Mouse (Mus musculus) intestine, embryonic 16.5 days (tissue): Measurements from ENCODE around the gene Dusp19. TPM values are rescaled to one million over a fixed set of nuclear protein-coding genes. Genes with fewer than 3 reads are reported as not detected.

Source experiments
- ATAC-seq: fragments of 200-750 bp; cut with Nextera tagmentation; 2 replicates; pipeline ENCODE4 v1.8.0; 2017; ENCODE audit warnings: moderate TSS enrichment, moderate library complexity
- H3K27ac ChIP-seq: fragments of 300-500 bp; sonication (generic); 2 replicates; pipeline ENCODE4 v1.5.1; 2014; ENCODE audit warnings: mild to moderate bottlenecking, low read length
- H3K27me3 ChIP-seq: fragments of 300-500 bp; sonication (generic); replicated peaks from 2 replicates; pipeline ENCODE4 v1.6.1; 2014; ENCODE audit warnings: low read length, control low read depth, mixed read lengths; ENCODE audit not compliant: control insufficient read depth, insufficient read depth
- H3K36me3 ChIP-seq: fragments of 300-500 bp; sonication (generic); 2 replicates; pipeline ENCODE4 v1.6.1; 2014; ENCODE audit warnings: low read length, control low read depth; ENCODE audit not compliant: control insufficient read depth, insufficient read depth
- H3K4me1 ChIP-seq: fragments of 300-500 bp; sonication (generic); 2 replicates; pipeline ENCODE4 v1.6.1; 2014; ENCODE audit warnings: low read length, control low read depth, mixed read lengths; ENCODE audit not compliant: control insufficient read depth, insufficient read depth
- H3K4me2 ChIP-seq: fragments of 300-500 bp; sonication (generic); 2 replicates; pipeline ENCODE4 v1.6.1; 2014; ENCODE audit warnings: low read depth, low read length, control low read depth
- H3K4me3 ChIP-seq: fragments of 300-500 bp; sonication (generic); 2 replicates; pipeline ENCODE4 v1.5.1; 2014; ENCODE audit warnings: mild to moderate bottlenecking, low read length
- H3K9ac ChIP-seq: fragments of 300-500 bp; sonication (generic); 2 replicates; pipeline ENCODE4 v1.6.1; 2014; ENCODE audit warnings: low read depth, low read length
- H3K9me3 ChIP-seq: fragments of 300-500 bp; sonication (generic); 2 replicates; pipeline ENCODE4 v1.6.1; 2016; ENCODE audit warnings: low read length, control low read depth; ENCODE audit not compliant: control insufficient read depth
- WGBS: fragments of 180-500 bp; shearing (Covaris S2); extraction: QIAGEN DNeasy Blood & Tissue Kit; methylation state at CpG from one replicate; pipeline ENCODE4 v1.1.7; 2014; 5-methylcytosine and 5-hydroxymethylcytosine counted together
- polyA plus RNA-seq: library from polyadenylated mRNA; unstranded; fragments of >200 nt; fragmentation: Nextera tagmentation; extraction: Ambion mirVana; gene quantifications from 2 replicates; pipeline ENCODE4 v1.2.1, GENCODE M21; 2015

Dusp19 gene
- polyA plus RNA-seq, 1 experiment from 2014 or later = 17.9 TPM

DNA sequence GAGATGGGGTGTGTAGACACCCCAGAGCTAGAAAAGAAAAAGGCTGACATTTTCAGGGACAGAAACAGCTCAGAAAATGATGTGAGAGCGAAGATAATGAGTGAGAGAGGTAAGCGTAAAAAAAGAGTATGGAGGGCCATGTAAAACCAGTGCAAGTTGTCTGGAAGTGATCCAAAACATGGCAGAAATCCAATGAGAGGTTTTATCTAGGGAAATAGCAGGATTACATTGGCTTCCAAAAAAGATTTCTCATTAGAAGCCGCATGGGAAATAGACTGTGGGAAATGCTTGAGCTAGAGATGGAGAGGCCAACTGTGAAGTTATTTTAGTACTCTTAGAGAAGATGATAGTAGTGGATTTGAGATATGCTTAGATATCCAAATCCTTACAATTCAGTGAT, 5.1 kb downstream of the Dusp19 start:
- Histone ChIP-seq H3K4me3 (no peak overlapping the region), H3K36me3 (peaks cover 4% of the 10 kb centered on the region), H3K9me3 (peaks cover 3% of the 10 kb centered on the region; the same call in 1 of the 2 replicates), H3K27me3 (no peaks in the 10 kb centered on the region), H3K4me1 (peaks cover 3% of the 10 kb centered on the region; the same call in 1 of the 2 replicates), H3K9ac (no peak overlapping the region), H3K4me2 (no peak overlapping the region), H3K27ac (no peak overlapping the region)
- no peak for ATAC-seq
- WGBS = 91% methylated on average over 3 of the region's 3 CpGs

DNA sequence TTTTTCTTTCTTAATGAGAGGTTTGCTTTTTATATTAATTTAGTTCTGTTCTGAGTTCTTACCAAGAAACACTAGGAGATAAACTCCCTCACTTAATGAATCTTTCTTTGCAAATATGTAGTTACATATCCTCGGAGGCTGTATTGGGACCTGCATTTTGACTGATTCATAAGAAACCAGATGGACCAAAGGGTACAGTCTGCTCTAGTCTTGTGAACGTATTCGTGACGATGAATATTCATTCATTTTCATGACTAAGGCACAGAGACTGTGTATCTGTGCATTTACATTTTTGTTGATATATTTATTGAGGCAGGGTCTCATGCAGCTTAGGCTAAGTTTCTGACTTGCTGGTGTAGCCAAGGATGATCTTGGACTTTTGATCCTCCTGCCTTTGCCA, 7.7 kb downstream of the Dusp19 start:
- H3K27ac ChIP-seq = no peak overlapping the region
- H3K9ac ChIP-seq = no peak overlapping the region
- H3K27me3 ChIP-seq = no peaks in the 10 kb centered on the region
- peaks cover 4% of the 10 kb centered on the region for H3K36me3 ChIP-seq
- 95% methylated on average over 4 of the region's 4 CpGs for WGBS
- no peaks in the 10 kb centered on the region for H3K4me1 ChIP-seq
- ATAC-seq = no peak
- no peak overlapping the region for H3K4me2 ChIP-seq
- H3K9me3 ChIP-seq = peaks cover 3% of the 10 kb centered on the region; the same call in 1 of the 2 replicates
- no peak overlapping the region for H3K4me3 ChIP-seq

DNA sequence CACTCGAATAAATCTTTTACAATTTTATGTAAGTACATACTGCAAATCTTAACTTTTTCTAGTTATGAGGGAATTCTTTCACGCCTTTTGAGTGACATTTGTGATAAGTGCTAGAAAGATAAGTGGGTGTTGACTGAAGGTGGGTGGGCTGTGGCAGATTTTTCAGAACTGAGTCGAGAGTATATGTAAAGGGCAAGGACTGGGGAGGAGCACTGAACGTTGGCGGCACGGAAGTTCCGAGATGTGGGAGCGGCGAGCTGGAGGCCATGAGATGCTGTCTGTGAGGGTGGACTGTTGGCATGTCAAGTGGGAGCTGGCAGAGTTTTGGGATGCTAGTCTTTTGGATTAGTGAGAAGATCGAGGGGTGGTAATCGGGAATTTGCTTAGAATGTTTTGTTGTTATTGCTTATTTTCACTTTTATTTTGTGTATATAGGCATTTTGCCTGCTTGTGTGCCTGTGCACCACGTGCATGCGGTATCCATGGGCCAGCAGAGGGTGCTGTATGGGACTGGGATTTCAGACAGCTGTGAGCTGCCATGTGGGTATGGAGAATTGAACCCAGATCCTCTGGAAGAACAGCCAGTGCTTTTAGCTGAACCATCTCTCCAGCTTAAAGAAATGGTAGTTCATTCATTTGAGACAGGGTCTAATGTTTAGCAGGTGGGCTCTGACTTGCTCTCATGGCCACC, 15.6 kb downstream of the Dusp19 start:
- 89% methylated on average over 13 of the region's 13 CpGs for WGBS
- no peak for ATAC-seq
- H3K4me3 ChIP-seq = no peak overlapping the region

DNA sequence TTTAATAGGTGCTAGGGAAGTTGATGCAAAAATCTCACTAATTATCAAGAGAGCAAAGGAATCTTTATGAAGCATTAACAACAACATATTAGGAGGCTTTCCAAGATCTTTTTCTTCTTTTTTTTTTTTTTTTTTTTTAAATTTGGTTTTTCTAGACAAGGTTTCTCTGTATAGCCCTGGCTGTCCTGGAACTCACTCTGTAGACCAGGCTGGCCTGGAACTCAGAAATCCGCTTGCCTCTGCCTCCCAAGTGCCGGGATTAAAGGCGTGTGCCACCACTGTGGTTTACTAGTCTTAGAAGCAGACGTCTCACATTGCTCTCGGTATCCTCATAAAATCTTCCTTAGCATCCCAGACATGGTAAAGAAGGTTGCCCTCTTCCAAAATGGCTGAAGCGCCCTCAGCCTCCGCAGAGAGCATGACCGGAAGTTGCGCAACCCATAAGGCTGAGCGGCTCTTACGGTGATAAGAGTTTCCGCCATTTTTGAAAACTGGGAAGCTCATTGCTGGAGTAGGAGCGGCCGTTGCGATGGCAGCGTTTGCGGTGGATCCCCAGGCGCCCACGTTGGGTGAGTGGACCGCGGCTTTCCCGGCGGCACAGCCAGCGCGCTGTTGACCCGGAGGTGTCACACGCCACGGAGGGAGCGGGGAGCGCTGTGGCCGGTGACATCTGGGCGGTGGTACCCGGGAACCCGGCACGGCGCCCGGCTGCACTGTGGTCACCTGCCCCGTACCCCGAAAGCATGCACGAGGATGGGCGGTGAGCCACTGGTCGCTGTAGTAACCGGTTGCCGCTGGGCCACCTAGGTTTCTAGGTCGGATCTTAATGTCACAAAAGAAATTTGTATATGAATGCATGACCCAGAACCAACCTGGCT, 21.8 kb downstream of the Dusp19 start:
- Histone ChIP-seq H3K27me3 (no peaks in the 10 kb centered on the region), H3K36me3 (peaks cover 4% of the 10 kb centered on the region; the same call in 1 of the 2 replicates), H3K4me2 (peak overlapping the region; percentile 65), H3K9me3 (no peaks in the 10 kb centered on the region), H3K4me1 (peaks cover 4% of the 10 kb centered on the region), H3K9ac (peak overlapping the region; percentile 77), H3K27ac (no peak overlapping the region; the same call in 1 of the 2 replicates), H3K4me3 (peak overlapping the region; percentile 86)
- ATAC-seq = peak; percentile 98
- under 1% methylated on average over 45 of the region's 45 CpGs for WGBS

More for the DNA sequence above, 15.6 kb downstream of the Dusp19 start:
- Histone ChIP-seq H3K4me2 (no peak overlapping the region), H3K27me3 (no peaks in the 10 kb centered on the region), H3K9ac (no peak overlapping the region), H3K4me1 (no peaks in the 10 kb centered on the region), H3K36me3 (no peaks in the 10 kb centered on the region), H3K9me3 (no peaks in the 10 kb centered on the region), H3K27ac (no peak overlapping the region)

DNA sequence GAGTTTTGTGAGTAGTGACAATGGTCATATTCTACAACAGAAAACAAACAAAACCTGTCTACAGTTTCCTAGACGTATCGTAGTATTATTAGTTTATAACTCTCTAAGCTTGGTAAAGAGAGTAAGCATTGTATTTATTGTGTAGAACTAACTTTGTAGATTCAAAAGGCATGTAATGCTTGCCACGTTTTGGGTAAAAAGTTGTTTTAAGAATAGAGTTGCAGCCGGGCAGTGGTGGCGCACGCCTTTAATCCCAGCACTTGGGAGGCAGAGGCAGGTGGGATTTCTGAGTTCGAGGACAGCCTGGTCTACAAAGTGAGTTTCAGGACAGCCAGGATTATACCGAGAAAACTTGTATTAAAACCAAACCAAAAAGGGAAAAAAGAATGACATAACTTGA, 22.6 kb downstream of the Dusp19 start:
- Histone ChIP-seq H3K27ac (no peak overlapping the region), H3K4me1 (peaks cover 4% of the 10 kb centered on the region), H3K4me3 (peak overlapping the region; percentile 86), H3K9ac (peak overlapping the region; percentile 77; the same call in 1 of the 2 replicates), H3K9me3 (no peaks in the 10 kb centered on the region), H3K36me3 (peaks cover 4% of the 10 kb centered on the region; the same call in 1 of the 2 replicates), H3K4me2 (peak overlapping the region; percentile 65), H3K27me3 (no peaks in the 10 kb centered on the region)
- no peak for ATAC-seq
- WGBS = 14% methylated on average over 8 of the region's 8 CpGs

DNA sequence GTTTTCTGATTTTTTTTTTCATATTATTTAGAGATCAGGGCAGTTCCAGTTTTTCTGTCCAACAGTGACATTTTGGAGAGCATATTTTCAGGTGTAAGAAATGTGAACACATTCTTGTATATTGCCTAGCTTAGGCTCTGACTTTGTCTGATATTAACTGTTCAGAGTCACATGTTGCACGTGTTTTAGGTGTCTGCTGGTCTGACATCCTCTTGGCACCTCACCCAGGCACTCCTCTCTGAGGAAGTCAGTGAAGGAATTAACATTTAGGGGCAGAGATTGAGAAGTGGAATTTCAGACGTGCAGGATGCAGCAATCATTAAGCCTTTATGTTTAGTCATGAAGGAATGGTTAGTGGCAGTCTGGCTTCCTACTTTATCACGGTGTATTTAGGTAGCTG, 23.0 kb downstream of the Dusp19 start:
- no peak for ATAC-seq
- Histone ChIP-seq H3K4me2 (peak overlapping the region; percentile 23; the same call in 1 of the 2 replicates), H3K9ac (no peak overlapping the region), H3K27ac (no peak overlapping the region), H3K27me3 (no peaks in the 10 kb centered on the region), H3K9me3 (no peaks in the 10 kb centered on the region), H3K4me1 (peaks cover 4% of the 10 kb centered on the region), H3K4me3 (no peak overlapping the region), H3K36me3 (peaks cover 4% of the 10 kb centered on the region; the same call in 1 of the 2 replicates)
- 44% methylated on average over 3 of the region's 3 CpGs for WGBS

DNA sequence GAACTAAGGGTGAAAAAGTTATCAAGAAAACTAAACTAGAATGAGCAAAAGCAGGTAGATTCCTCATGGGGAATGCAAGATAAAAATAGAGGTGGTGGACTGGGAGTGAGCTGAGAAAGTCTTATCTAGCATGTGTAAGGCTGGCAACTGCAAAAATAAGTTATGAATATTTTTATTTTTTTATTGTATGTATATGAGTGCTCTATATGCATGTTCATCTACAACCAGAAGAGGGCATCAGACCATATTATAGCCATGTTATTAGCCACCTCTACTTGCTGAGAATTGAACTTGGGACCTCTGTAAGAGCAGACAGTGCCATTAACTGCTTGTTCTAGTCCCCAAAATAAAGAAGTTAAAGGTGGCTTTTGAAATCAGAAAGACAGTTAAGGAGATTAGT, 44.6 kb downstream of the Dusp19 start:
- H3K27ac ChIP-seq = no peak overlapping the region
- no peaks in the 10 kb centered on the region for H3K27me3 ChIP-seq
- H3K4me1 ChIP-seq = no peaks in the 10 kb centered on the region
- H3K4me2 ChIP-seq = no peak overlapping the region
- no peak for ATAC-seq
- H3K9me3 ChIP-seq = no peaks in the 10 kb centered on the region
- peaks cover 2% of the 10 kb centered on the region; the same call in 1 of the 2 replicates for H3K36me3 ChIP-seq
- no peak overlapping the region for H3K9ac ChIP-seq
- no peak overlapping the region for H3K4me3 ChIP-seq

DNA sequence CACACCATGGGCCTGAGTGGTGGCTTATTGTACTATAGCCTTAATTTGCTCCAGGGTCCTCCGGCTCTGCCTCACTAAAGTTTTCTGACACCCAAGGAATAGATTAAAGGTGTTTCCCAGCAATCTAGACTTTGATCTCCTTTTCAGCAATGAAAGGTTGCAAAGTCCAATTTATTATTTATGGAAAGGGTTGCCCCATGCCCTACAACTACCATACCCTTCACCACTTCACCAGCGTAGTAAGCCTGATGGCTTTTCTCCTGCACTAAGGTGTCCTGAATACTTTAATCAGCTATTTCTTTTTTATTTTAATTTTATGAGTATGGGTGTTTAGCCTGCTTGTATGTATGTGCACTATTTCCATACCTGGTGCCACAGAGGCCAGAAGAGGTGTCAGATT, 45.8 kb downstream of the Dusp19 start:
- WGBS = 85% methylated on average over 2 of the region's 2 CpGs
- H3K4me2 ChIP-seq = no peak overlapping the region
- H3K27ac ChIP-seq = no peak overlapping the region
- H3K9me3 ChIP-seq = no peaks in the 10 kb centered on the region
- no peaks in the 10 kb centered on the region for H3K27me3 ChIP-seq
- H3K4me3 ChIP-seq = no peak overlapping the region
- no peak overlapping the region for H3K9ac ChIP-seq
- no peaks in the 10 kb centered on the region for H3K4me1 ChIP-seq
- ATAC-seq = peak; percentile 76
- peaks cover 2% of the 10 kb centered on the region; the same call in 1 of the 2 replicates for H3K36me3 ChIP-seq

DNA sequence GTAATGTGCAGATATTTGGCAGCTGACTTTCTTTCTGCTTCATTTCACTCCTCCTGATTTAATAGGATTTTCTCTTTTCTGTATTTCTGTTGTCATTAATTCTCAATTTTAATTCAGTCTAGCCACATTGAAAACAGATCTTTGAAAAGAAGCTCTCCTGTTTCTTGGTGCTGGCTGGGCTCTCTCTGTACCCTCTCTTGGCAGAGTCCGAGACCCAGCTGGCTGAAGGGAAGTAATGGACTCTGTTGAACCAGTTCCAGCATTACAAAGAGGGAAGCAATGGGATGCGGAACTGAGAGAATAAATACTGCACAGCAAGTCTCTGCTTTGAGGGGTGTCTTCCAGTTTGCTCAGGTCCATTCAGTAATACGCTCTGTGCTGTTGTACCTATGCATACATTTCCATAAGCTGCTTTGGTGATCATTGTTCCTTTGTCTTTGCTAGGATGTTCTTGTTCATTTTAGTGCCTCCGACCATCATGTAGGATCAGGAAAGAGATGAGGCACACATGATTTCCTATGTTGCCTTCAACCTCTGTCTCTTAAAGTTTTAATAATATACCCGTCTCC, 50.6 kb downstream of the Dusp19 start:
- Histone ChIP-seq H3K4me3 (no peak overlapping the region), H3K9me3 (no peaks in the 10 kb centered on the region), H3K4me1 (no peaks in the 10 kb centered on the region), H3K36me3 (no peaks in the 10 kb centered on the region), H3K9ac (no peak overlapping the region), H3K27ac (no peak overlapping the region), H3K4me2 (no peak overlapping the region), H3K27me3 (no peaks in the 10 kb centered on the region)
- 87% methylated on average over 5 of the region's 5 CpGs for WGBS
- ATAC-seq = no peak
